Mouse (Mus musculus): Measurements from ENCODE around the gene Galp.
"Not testable (repeated sequence)": the region's sequence is repeated elsewhere in the genome, so short reads cannot be mapped to it uniquely, and the experiment has no call there.

Gene Galp

GRCm38 (mm10) chr7:6174365-6174987 lies 22.4 kb upstream of the Galp start:
- in situ Hi-C loops (cut with MboI): not testable (repeated sequence)

GRCm38 (mm10) chr7:6179013-6179412 lies 17.9 kb upstream of the Galp start:
- in situ Hi-C loops (cut with MboI): no loop called here

GRCm38 (mm10) chr7:6182882-6183281 lies 14.0 kb upstream of the Galp start:
- in situ Hi-C loops (cut with MboI): no loop called here

- in situ Hi-C loops (cut with MboI): no loop called here
Observed at GRCm38 (mm10) chr7:6183802-6184201, 13.1 kb upstream of the Galp start.

- in situ Hi-C loops (cut with MboI): no loop called here
Observed at GRCm38 (mm10) chr7:6184521-6184920, 12.4 kb upstream of the Galp start.

GRCm38 (mm10) chr7:6185391-6185790 lies 11.5 kb upstream of the Galp start:
- in situ Hi-C loops (cut with MboI): no loop called here

- in situ Hi-C loops (cut with MboI): no loop called here
Observed at GRCm38 (mm10) chr7:6186176-6186575, 10.7 kb upstream of the Galp start.

- in situ Hi-C loops (cut with MboI): no loop called here
Observed at GRCm38 (mm10) chr7:6186756-6187155, 10.1 kb upstream of the Galp start.

- in situ Hi-C loops (cut with MboI): no loop called here
Observed at GRCm38 (mm10) chr7:6189542-6189941, 7.3 kb upstream of the Galp start.

GRCm38 (mm10) chr7:6191376-6191775 lies 5.5 kb upstream of the Galp start:
- in situ Hi-C loops (cut with MboI): loop anchor here (10.0 kb wide), 1 partner anchor 67 kb away; no protein-coding TSS in a partner anchor

- in situ Hi-C loops (cut with MboI): loop anchor here (10.0 kb wide), 1 partner anchor 69 kb away; no protein-coding TSS in a partner anchor
Observed at GRCm38 (mm10) chr7:6194129-6194528, 2.8 kb upstream of the Galp start.

GRCm38 (mm10) chr7:6195777-6196176 lies 1.1 kb upstream of the Galp start:
- in situ Hi-C loops (cut with MboI): loop anchor here (10.0 kb wide), 1 partner anchor 71 kb away; no protein-coding TSS in a partner anchor

- in situ Hi-C loops (cut with MboI): no loop called here
Observed at GRCm38 (mm10) chr7:6204200-6204599, 7.3 kb downstream of the Galp start.

GRCm38 (mm10) chr7:6213144-6213543 lies 16.3 kb downstream of the Galp start:
- in situ Hi-C loops (cut with MboI): no loop called here

GRCm38 (mm10) chr7:6214691-6215090 lies 17.8 kb downstream of the Galp start:
- in situ Hi-C loops (cut with MboI): not testable (repeated sequence)

- in situ Hi-C loops (cut with MboI): no loop called here
Observed at GRCm38 (mm10) chr7:6220147-6220546, 23.3 kb downstream of the Galp start.

GRCm38 (mm10) chr7:6221978-6222377 lies 25.1 kb downstream of the Galp start, which contains the start of gene Zscan5b:
Gene Zscan5b, plus strand, starts transcription at chr7:6222278.
- in situ Hi-C loops (cut with MboI): no loop called here

GRCm38 (mm10) chr7:6228491-6228890 lies 31.6 kb downstream of the Galp start:
- in situ Hi-C loops (cut with MboI): not testable (repeated sequence)

GRCm38 (mm10) chr7:6239787-6240186 lies 42.9 kb downstream of the Galp start:
- in situ Hi-C loops (cut with MboI): no loop called here

GRCm38 (mm10) chr7:6240841-6241425 lies 44.0 kb downstream of the Galp start:
- in situ Hi-C loops (cut with MboI): not testable (repeated sequence)

GRCm38 (mm10) chr7:6244361-6245292 lies 47.7 kb downstream of the Galp start:
- in situ Hi-C loops (cut with MboI): no loop called here

GRCm38 (mm10) chr7:6252410-6252809 lies 55.5 kb downstream of the Galp start, which contains the start of gene Epp13:
Gene Epp13, plus strand, starts transcription at chr7:6252710.
- in situ Hi-C loops (cut with MboI): no loop called here
